Mouse (Mus musculus): ENCODE results near the gene Sgip1.

DNA sequence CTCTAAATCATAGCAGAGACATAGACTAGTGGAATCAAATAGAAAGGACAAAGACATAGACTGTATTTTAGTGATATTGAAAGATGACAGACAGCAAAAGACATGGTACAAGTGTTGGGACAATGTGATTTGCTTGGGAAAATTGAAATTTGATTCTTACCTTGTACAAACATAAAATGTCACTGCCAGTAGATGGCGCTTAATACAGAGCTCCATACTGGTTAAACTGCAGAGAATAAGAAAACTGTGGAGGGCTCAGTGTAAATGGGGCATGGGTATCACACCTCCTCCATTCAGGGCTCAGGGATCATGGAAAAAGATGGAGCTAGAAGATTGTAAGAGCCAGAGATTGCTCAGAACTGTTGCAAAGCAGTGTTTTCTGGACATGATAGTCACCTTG lies 21.6 kb upstream of the Sgip1 start:
- TF ChIP-seq E2F4 (IDR thresholded peaks at IDR 0.05; ENCODE audit: insufficient read depth) (no peak), POLR2AphosphoS2 (IDR thresholded peaks at IDR 0.05; ENCODE audit: insufficient read length, low read depth) (no peak), TCF12 (IDR thresholded peaks at IDR 0.05; ENCODE audit: insufficient read depth, poor library complexity, severe bottlenecking) (no peak), MYOG (IDR thresholded peaks at IDR 0.05; ENCODE audit: control insufficient read depth in 1 of 3, insufficient read depth in 1 of 3, insufficient read length in 2 of 3, low read depth in 2 of 3) (no peak), CEBPB (IDR thresholded peaks at IDR 0.05; ENCODE audit: insufficient read depth, poor library complexity, severe bottlenecking) (no peak), POLR2A (IDR thresholded peaks at IDR 0.05; ENCODE audit: insufficient read length, low read depth) (no peak), MYOD1 (IDR thresholded peaks at IDR 0.05; ENCODE audit: control insufficient read depth in 1 of 3, insufficient read length in 2 of 3, low read depth in 2 of 3) (no peak), MAX (IDR thresholded peaks at IDR 0.05; ENCODE audit: low read depth) (no peak), USF1 (IDR thresholded peaks at IDR 0.05; ENCODE audit: low read depth) (no peak), REST (IDR thresholded peaks at IDR 0.05; ENCODE audit: insufficient read depth, insufficient read length) (no peak), SRF (IDR thresholded peaks at IDR 0.05; ENCODE audit: control insufficient read depth, insufficient read length, low read depth) (no peak), TCF3 (IDR thresholded peaks at IDR 0.05; ENCODE audit: insufficient read length, low read depth) (no peak)

Measured in myocyte (in vitro differentiated cells).